Mouse (Mus musculus): ENCODE data around the gene Fbxo39. TPM values are rescaled to one million over a fixed set of nuclear protein-coding genes. Genes with fewer than 3 reads are reported as not detected.

Fbxo39 gene
- polyA plus RNA-seq, 1 experiment from 2014 or later: not detected

GRCm38 (mm10) chr11:72366126-72366525 lies 51.9 kb downstream of the Fbxo39 start:
- no peaks in the 10 kb centered on the region for H3K4me1 ChIP-seq (replicated peaks; ENCODE audit: control insufficient read depth, insufficient read depth, low read length)
- H3K36me3 ChIP-seq (ENCODE audit: control insufficient read depth, insufficient read depth, low read length): no peaks in the 10 kb centered on the region
- H3K27me3 ChIP-seq (replicated peaks; ENCODE audit: control insufficient read depth, insufficient read depth, low read length): 0 out of 2 replicates have a peak, but pooled peaks cover 3% of the 10 kb centered on the region
- ATAC-seq (replicated peaks; ENCODE audit: low FRiP score) (no peak), DNase-seq (ENCODE audit: low spot score) (no peak)
- no peak overlapping the region for H3K4me3 ChIP-seq (ENCODE audit: low read depth, low read length)
- H3K9ac ChIP-seq (ENCODE audit: low read depth, low read length): no peak overlapping the region
- no peaks in the 10 kb centered on the region for H3K9me3 ChIP-seq (ENCODE audit: control insufficient read depth, low read length)
- 80% methylated on average over 9 of the region's 9 CpGs for WGBS
- H3K27ac ChIP-seq (ENCODE audit: low read depth, low read length): no peak overlapping the region
- H3K4me2 ChIP-seq: no peak overlapping the region

DNA sequence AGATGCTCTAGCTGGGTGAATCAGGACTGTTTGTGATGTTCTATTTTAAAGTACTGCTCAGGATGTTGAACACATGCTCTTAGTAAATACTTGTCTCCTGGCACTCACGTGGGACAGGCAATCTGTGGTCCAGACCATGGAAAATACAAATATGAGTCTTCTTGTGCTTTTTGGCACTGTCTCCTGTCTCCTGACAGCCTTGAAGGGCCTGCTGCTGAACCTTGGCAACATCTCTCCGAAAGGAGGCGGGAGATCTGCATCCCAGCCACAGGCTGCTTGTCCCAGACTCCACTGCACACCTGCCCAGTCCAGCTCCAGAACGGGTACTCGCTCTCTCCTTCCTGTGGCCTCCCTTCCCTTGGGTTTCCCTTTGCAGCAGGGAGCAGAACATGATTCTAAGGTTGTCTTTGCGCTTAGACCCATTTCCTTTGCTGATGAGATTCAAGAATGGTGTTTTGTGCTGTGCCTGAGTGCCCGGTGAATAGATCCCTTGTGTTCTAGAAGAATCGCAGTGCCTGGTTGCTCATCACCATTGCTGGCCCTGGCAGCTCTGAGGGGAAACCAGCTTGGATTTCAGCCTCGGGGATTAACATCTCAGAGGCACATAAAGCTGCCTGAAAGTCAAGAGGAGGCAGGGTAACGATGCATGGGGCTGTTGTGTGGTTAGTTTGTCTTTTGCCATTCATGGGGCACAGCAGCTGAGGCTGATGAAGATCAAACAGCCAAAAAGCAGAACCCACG lies 53.9 kb downstream of the Fbxo39 start:
- Histone ChIP-seq H3K4me2 (no peak overlapping the region), H3K9me3 (ENCODE audit: control insufficient read depth, low read length) (no peaks in the 10 kb centered on the region), H3K27me3 (replicated peaks; ENCODE audit: control insufficient read depth, insufficient read depth, low read length) (0 out of 2 replicates have a peak, but pooled peaks cover 3% of the 10 kb centered on the region), H3K36me3 (ENCODE audit: control insufficient read depth, insufficient read depth, low read length) (no peaks in the 10 kb centered on the region), H3K4me3 (ENCODE audit: low read depth, low read length) (no peak overlapping the region), H3K27ac (ENCODE audit: low read depth, low read length) (no peak overlapping the region), H3K9ac (ENCODE audit: low read depth, low read length) (no peak overlapping the region), H3K4me1 (replicated peaks; ENCODE audit: control insufficient read depth, insufficient read depth, low read length) (no peaks in the 10 kb centered on the region)
- DNase-seq (ENCODE audit: low spot score) (no peak), ATAC-seq (replicated peaks; ENCODE audit: low FRiP score) (no peak)
- 65% methylated on average over 11 of the region's 11 CpGs for WGBS

Other genes starting within 250 kb of the Fbxo39 start
- gene Pitpnm3, start 178.7 kb upstream of the Fbxo39 start, polyA plus RNA-seq (2014; fragmentation: Nextera tagmentation; extraction: Ambion mirVana): 0.08 and 0.31 TPM in 2 replicates
- not detected in 2 replicates for gene Gm43951, start 107.6 kb upstream of the Fbxo39 start, polyA plus RNA-seq (2014; fragmentation: Nextera tagmentation; extraction: Ambion mirVana)
- 6.9 and 8.6 TPM in 2 replicates for gene 4933427D14Rik, start 107.0 kb upstream of the Fbxo39 start, polyA plus RNA-seq (2014; fragmentation: Nextera tagmentation; extraction: Ambion mirVana)
- gene Txndc17, start 106.9 kb upstream of the Fbxo39 start, polyA plus RNA-seq (2014; fragmentation: Nextera tagmentation; extraction: Ambion mirVana): 144 and 153 TPM in 2 replicates
- 27.5 and 29.8 TPM in 2 replicates for gene Med31, start 98.9 kb upstream of the Fbxo39 start, polyA plus RNA-seq (2014; fragmentation: Nextera tagmentation; extraction: Ambion mirVana)
- gene Slc13a5, start 47.2 kb upstream of the Fbxo39 start, polyA plus RNA-seq (2014; fragmentation: Nextera tagmentation; extraction: Ambion mirVana): not detected in 2 replicates
- 2.7 and 2.8 TPM in 2 replicates for gene Xaf1, start 12.8 kb upstream of the Fbxo39 start, polyA plus RNA-seq (2014; fragmentation: Nextera tagmentation; extraction: Ambion mirVana)
- gene Tekt1, start 48.0 kb downstream of the Fbxo39 start, polyA plus RNA-seq (2014; fragmentation: Nextera tagmentation; extraction: Ambion mirVana): 1.1 and 1.3 TPM in 2 replicates
- gene Smtnl2, start 97.3 kb downstream of the Fbxo39 start, polyA plus RNA-seq (2014; fragmentation: Nextera tagmentation; extraction: Ambion mirVana): 22.9 and 24.8 TPM in 2 replicates
- not detected in 2 replicates for gene Ggt6, start 121.1 kb downstream of the Fbxo39 start, polyA plus RNA-seq (2014; fragmentation: Nextera tagmentation; extraction: Ambion mirVana)
- gene Mybbp1a, start 126.9 kb downstream of the Fbxo39 start, polyA plus RNA-seq (2014; fragmentation: Nextera tagmentation; extraction: Ambion mirVana): 263 and 272 TPM in 2 replicates
- gene Spns2, start 175.5 kb downstream of the Fbxo39 start, polyA plus RNA-seq (2014; fragmentation: Nextera tagmentation; extraction: Ambion mirVana): 20.0 and 21.0 TPM in 2 replicates
- 1.9 and 2.0 TPM in 2 replicates for gene Spns3, start 236.1 kb downstream of the Fbxo39 start, polyA plus RNA-seq (2014; fragmentation: Nextera tagmentation; extraction: Ambion mirVana)